Mouse (Mus musculus): Measurements from ENCODE around the gene AC192777.2. TPM values are rescaled to one million over a fixed set of nuclear protein-coding genes. Genes with fewer than 3 reads are reported as not detected.
"Not testable (repeated sequence)": the region's sequence is repeated elsewhere in the genome, so short reads cannot be mapped to it uniquely, and the experiment has no call there.

Gene AC192777.2
- not detected in 2 replicates for polyA plus RNA-seq (2015; fragmentation: Nextera tagmentation; extraction: Ambion mirVana)

DNA sequence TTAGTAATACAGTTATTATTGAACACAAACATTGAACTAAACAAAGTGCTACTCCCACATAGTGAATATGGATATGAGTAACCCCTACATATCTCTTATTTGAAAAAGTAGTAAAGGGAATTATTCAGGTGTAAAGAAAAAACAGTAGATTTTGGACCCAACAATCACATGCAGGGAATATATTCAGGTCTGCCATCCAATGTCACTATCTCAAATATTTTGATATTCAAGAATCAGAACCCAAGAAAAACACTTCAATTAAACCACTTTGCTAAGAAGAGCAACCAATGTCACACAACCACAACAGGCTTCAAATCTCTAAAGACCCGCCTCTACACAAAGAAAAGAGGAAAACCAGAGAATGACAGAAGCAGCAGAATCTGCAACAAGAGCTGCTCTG, at the start of gene AC192777.2:
Gene AC192777.2 (plus strand): TSS at position 301 of the 400 bp plus-strand sequence.
- not testable (repeated sequence) for H3K9me3 ChIP-seq (replicated peaks); ATAC-seq; H3K27me3 ChIP-seq; H3K4me3 ChIP-seq; H3K4me2 ChIP-seq; H3K9ac ChIP-seq; H3K4me1 ChIP-seq; H3K36me3 ChIP-seq (ENCODE audit: poor library complexity, severe bottlenecking); H3K27ac ChIP-seq
- 71% methylated on average over 1 of the region's 1 CpGs for WGBS

GRCm38 (mm10) chr17:40116172-40116571, 20.9 kb downstream of the AC192777.2 start:
- not testable (repeated sequence) for H3K4me1 ChIP-seq; H3K4me3 ChIP-seq; H3K9ac ChIP-seq; H3K27ac ChIP-seq; H3K4me2 ChIP-seq; ATAC-seq; H3K9me3 ChIP-seq (replicated peaks); H3K36me3 ChIP-seq (ENCODE audit: poor library complexity, severe bottlenecking); H3K27me3 ChIP-seq
- 94% methylated on average over 6 of the region's 6 CpGs for WGBS

- not testable (repeated sequence) for ATAC-seq; H3K4me3 ChIP-seq; H3K27ac ChIP-seq; H3K36me3 ChIP-seq (ENCODE audit: poor library complexity, severe bottlenecking); H3K4me1 ChIP-seq; H3K9me3 ChIP-seq (replicated peaks); H3K4me2 ChIP-seq; H3K27me3 ChIP-seq; H3K9ac ChIP-seq
- WGBS, result 53% methylated on average over 4 of the region's 4 CpGs
Observed at GRCm38 (mm10) chr17:40116877-40117276, 21.6 kb downstream of the AC192777.2 start.

Small RNA genes within 50 kb of the gene (microRNA-seq; reads per million reads assigned to microRNA genes)
- gene Gm26376, result not detected

Other genes with a start within 250 kb of the AC192777.2 start
- not detected in 2 replicates for gene Esp38, start 144.9 kb upstream of the AC192777.2 start, polyA plus RNA-seq (2015; fragmentation: Nextera tagmentation; extraction: Ambion mirVana)
- gene Pgk2, start 113.2 kb downstream of the AC192777.2 start, polyA plus RNA-seq (2015; fragmentation: Nextera tagmentation; extraction: Ambion mirVana), result not detected in 2 replicates
- gene Crisp3, start 146.8 kb downstream of the AC192777.2 start, polyA plus RNA-seq (2015; fragmentation: Nextera tagmentation; extraction: Ambion mirVana), result not detected in 2 replicates
- not detected in 2 replicates for gene Crisp1, start 223.8 kb downstream of the AC192777.2 start, polyA plus RNA-seq (2015; fragmentation: Nextera tagmentation; extraction: Ambion mirVana)

All from forebrain, embryonic 13.5 days (tissue).